Mouse (Mus musculus) urinary bladder, adult 18-20 months (tissue): ENCODE results near the gene Tmem9b.
A peak's percentile ranks its signal among the peaks of the same experiment; 100 is the strongest.

Source experiments
- DNase-seq, 2 experiments: peaks; one replicate each; pipeline ENCODE4 v3.0.0; 2022; ENCODE audit warnings: low spot score in 2 of 2, mixed read lengths in 2 of 2

The Tmem9b gene

GRCm38 (mm10) chr7:109739822-109740370 lies 12.8 kb downstream of the Tmem9b start:
- no peak for DNase-seq

DNA sequence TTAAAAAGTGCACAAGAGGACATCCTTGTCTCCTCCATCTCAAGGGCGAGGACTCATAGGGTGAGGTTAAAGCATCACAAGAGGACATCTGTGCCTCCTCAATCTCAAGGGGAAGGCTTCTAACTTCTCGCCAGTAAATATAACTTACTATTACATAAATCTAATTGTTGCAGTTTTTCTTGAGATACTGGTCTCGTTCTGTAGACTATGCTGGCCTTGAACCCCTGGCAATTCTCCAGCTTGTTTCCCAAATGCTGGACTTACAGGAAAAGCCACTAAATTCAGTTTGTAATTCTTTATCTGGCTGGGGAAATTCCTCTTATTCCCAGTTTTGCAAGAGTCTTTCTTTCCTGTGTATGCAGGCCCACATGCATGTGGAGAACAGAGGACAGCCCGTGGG lies 17.9 kb downstream of the Tmem9b start:
- no peak for DNase-seq

- DNase-seq, result no peak
Measured at GRCm38 (mm10) chr7:109731626-109732025, 21.0 kb downstream of the Tmem9b start, which contains the start of gene Ascl3. Gene Ascl3, minus strand, starts transcription at chr7:109731726.

DNA sequence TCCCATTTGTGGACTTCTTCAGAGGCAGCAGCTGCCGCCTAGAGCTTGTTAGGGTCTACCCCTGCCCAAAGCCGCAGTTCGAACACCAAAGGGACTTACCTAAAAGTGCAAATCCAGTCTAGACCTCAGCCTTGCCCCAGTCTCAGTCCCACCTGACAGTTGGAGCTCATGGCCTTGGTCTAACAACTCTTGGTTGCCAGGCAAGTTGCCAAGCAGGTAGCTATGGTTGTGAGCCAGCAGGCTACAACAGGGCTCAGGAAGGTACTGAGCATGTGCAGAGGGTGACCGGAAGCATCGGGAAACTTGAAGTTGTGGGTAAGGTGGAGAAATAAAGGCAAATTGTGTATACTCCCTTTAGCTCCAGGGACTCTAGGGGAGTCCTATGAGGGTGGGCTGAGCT lies 29.0 kb downstream of the Tmem9b start, which contains the start of gene BC051019:
TSS of gene BC051019 (minus strand) at position 154 of the 400 bp plus-strand sequence.
- no peak for DNase-seq

GRCm38 (mm10) chr7:109723114-109723513 lies 29.6 kb downstream of the Tmem9b start:
- no peak for DNase-seq

DNA sequence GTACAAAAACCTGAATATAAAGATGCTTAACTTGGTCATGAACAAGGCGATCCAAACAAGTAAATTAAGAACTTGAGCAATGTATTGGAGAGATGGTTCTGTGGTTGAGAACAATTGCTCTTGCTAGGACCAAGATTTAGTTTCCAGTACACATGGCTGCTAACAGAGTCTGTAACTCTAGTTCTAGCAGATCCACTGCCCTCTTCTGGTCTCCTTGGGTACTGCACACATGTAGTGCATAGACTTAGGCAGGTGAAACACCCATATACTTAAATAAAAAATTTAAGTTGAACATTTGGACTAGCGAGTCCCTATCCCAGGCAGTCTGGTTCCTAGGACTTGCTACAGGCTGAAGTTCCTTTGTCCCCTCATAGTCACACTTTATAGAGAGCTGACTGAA lies 30.1 kb downstream of the Tmem9b start:
- DNase-seq, result no peak

GRCm38 (mm10) chr7:109719286-109719685 lies 33.4 kb downstream of the Tmem9b start:
- DNase-seq, result no peak

GRCm38 (mm10) chr7:109713434-109713982 lies 39.2 kb downstream of the Tmem9b start:
- DNase-seq, result no peak

- DNase-seq, result no peak
Measured at GRCm38 (mm10) chr7:109712198-109712597, 40.5 kb downstream of the Tmem9b start.

- DNase-seq, result no peak
Measured at GRCm38 (mm10) chr7:109710069-109710468, 42.6 kb downstream of the Tmem9b start.

DNA sequence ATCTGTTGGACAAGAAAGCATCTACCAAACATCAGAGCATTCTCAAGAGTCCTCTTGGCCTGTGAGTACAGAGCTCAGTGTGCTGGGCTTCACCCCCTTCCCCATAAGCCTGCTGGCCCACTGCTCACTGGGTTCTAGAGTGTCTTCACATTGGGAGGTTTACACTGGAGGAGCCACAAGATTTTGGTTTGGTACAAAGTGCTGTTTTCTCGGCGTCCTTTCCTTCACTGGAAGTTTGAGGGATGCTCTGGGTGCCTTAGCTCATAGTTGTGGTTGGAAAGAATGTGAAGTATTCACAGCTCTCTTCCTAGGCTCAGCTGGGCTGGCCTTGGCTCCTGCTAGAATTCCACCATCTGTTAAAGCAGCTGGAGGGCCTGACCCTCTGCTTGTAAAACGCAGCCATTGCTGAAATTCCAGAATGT lies 43.7 kb downstream of the Tmem9b start:
- DNase-seq, result no peak

DNA sequence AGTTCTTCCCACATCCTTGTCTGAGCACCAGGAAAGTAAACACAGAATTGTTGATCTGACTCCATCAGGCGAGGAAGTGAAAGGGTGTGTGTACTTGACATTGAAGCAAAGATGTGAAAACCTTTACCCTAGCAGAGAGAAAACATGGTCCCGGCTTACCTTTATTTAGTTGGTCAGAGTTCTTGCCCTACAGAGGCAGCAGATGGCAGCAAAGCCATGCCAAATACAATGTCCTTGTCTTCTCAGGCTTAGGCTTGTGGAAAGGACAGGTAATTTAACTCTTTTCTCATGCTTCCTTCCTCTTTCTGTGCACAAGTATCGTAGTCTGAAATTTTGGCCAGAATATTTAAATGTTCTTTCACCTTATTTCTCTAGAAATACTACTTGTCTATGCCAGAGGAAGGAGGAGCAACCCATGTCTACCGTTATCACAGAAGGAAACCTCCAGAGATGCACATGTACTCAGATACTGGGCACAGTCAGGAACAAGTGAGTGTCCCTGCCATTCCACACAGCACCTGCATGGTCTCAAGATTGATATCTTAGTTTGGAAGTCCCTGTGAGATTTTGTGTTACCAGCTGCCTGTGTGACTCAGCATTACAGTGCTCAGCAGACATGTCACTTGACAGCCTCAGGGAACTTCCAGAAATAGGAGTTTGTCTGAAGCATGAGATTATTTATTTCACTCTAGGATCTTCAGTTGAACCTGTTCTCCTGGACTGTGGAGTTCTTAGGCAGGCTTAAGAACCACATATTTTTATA lies 45.5 kb downstream of the Tmem9b start:
- no peak for DNase-seq

DNA sequence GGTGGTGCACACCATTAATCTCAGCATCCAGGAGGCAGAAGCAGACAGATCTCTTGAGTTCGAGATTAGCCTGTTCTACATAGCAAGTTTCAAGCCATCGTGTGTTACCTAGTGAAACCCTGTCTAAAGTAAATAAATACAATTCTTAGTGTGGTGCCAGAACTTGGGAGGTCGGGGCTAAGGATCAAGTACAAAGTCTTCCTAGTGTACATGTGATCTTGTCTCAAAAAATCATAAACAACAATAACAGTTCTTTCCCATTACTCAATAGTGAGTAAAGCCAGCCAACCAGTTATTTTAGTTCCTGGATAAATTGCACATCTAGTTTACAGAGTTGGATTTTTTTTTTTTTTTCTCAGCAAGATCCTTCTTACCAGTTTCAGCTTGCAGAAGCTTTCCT lies 48.2 kb downstream of the Tmem9b start:
- DNase-seq, result no peak

DNA sequence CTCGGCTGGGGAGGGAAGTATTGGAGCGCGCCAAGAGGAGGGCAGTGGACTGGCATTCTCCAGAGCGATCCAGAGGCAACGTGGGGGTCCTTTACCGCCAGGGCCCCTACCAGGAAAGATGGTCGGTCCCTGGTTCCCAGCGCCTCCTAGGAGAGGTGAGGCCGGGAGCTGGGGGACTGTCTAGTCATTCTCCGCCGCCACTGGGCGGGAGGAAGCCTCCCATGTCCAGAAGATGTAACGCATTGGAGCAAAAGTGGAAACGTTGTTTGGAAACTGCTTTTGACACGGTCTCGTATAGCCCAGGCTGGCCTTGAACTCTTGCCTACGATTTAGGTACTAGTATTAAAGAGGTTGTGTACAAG lies 48.7 kb downstream of the Tmem9b start:
- no peak for DNase-seq

DNA sequence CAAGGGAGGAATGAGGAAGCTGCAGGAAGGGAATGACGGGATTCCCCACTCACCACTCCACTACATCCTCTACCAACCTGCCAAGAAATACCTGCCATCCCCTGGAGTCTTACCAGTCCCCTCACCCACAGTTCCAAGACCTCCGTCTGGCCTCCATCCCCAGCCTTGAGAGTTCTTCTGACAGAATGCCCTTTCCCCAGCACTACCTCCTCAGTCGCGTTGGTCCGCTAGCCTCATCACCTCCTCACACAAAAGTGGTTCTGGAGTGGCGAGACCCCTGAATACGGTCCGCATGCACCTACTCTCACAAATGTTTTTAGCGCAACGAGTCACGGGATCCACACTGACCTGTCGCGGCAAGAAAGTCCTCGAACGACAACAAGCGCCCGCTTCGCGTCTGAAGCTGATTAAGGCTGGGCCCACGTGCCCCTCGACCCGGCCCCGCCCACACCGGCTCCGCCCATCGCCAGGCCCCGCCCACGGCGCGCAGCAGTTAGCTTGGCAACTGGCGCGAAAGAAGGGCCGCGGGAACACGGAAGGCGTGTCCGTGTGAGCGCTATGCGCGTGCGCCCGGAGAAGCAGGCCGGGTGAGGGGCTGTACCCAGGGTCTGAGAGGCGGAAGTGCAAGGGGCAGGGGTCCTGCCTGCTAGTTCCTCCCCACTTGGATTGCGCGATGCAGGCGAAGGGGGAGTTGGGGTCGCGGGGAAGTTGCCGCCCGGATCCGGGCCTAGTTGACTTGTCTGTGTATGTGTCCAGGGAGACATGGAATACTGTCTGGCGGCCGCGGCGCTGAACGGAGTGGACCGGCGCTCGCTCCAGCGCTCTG lies 49.3 kb downstream of the Tmem9b start, which contains the start of the genes St5 and Akip1:
TSS of gene St5 (minus strand) at position 416 of the 826 bp plus-strand sequence.
TSS of gene Akip1 (plus strand) at position 501 of the 826 bp plus-strand sequence.
- peak; percentile 94 to 97 for DNase-seq

- DNase-seq, result no peak
Measured at GRCm38 (mm10) chr7:109702721-109703120, 50.0 kb downstream of the Tmem9b start.

DNA sequence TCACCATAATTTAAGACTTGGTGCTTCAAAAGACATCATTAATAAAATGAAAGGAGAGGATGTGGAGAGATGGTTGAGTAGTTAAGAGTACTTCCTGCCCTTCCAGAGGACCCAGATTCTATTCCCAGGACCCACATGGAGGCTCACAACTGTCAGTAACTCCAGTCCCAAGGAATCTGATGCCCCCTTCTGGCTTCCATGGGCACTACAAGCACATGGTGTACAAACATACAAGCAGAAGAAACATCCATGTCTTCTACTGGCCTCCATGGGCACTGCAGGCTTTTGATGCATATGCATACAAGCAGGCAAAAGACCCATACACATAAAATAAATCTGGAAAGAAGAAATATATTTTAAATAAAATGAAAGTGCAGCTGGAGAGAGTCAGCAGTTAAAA lies 52.5 kb downstream of the Tmem9b start:
- no peak for DNase-seq

GRCm38 (mm10) chr7:109695339-109695726 lies 57.3 kb downstream of the Tmem9b start:
- DNase-seq, result no peak

DNA sequence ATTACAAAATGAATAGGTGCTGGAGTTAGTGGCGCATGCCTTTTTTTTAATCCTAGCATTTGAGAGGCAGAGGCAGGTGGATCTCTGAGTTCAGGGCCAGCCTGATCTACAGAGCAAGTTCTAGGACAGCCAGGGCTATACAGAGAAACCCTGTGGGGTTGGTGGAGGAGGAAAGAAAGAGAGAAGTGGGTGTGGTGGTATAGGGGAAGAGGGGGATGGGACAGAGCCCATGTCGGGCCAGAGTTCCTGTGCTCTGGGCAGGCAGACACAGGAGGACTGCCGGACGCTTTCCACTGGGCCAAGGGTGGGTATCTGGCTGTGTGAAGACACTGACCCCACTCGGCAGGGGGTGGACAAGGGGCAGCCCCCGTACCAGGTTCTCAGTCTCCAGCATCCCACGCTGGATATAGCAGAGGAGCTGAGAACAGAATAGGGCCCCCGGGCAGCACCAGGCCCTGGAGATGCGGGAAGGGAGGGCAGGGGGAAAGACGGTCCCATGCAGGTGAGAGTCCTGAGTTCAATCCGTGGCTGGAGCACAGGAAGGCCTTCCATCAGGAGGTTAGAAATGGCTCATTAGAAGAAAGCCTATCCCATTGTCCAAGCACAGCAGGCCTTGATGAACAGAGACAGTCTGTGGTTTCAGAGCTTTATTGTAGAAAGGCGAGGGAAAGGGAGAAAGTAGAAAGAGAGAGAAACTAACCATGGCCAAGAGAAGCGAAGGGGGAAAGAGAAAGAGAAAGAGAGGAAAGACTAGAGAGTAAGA lies 57.9 kb downstream of the Tmem9b start:
- DNase-seq, result no peak

DNA sequence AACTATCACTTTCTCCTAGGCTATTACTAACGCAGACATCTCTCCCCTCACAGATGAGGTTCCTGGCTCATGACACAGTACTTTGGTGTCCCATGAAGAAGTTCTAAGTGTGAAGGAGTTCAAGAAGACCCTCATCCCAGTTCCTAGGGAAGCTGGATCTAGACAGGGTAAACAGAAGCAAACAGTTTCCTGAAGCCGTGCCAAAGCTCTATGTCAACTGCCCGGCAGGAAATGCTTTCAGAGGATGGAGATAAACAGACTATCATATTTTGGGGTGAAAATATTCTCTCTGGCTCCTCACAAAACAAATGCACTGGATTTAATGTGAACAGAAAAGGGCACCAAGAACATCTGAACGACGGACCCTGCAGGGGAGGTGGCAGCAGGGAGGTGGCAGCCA lies 61.7 kb downstream of the Tmem9b start:
- no peak for DNase-seq

DNA sequence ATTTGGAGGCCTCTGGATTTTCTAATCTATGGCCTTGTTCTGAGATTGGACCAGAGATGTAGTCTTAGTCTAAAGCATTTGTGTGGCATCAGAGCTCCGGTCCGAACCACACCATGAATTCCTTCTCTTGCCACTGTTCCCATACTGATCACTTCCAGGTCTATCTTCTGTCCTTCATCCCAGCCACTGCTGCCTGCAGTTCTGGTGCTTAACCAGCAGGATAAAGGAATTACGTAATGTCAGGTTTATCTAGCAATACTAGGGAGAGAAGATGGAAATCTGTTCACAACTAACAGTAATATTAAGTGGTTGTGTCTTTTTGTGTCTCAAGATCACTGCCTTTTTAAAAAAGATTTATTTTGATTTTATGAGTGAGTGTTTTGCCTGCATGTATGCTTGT lies 62.6 kb downstream of the Tmem9b start:
- no peak for DNase-seq
